Mouse (Mus musculus) limb, embryonic 10.5 days (tissue): ENCODE results near the gene Endou. TPM values are rescaled to one million over a fixed set of nuclear protein-coding genes. Genes with fewer than 3 reads are reported as not detected.

ENCODE experiments used
- DNase-seq: peaks from one replicate; pipeline ENCODE4 v3.0.0-alpha.2; 2017; ENCODE audit warnings: low spot score
- H3K27ac ChIP-seq: fragments of 300-500 bp; sonication (generic); 2 replicates; pipeline ENCODE4 v1.5.1; 2016; ENCODE audit warnings: mild to moderate bottlenecking
- H3K27me3 ChIP-seq: fragments of 300-500 bp; sonication (generic); 2 replicates; pipeline ENCODE4 v1.6.1; 2016; ENCODE audit warnings: low read depth, mild to moderate bottlenecking; ENCODE audit not compliant: poor library complexity, severe bottlenecking
- H3K36me3 ChIP-seq: fragments of 300-500 bp; sonication (generic); 2 replicates; pipeline ENCODE4 v1.6.1; 2016; ENCODE audit warnings: mild to moderate bottlenecking, moderate library complexity
- H3K4me1 ChIP-seq: fragments of 300-500 bp; sonication (generic); 2 replicates; pipeline ENCODE4 v1.6.1; 2016
- H3K4me3 ChIP-seq: fragments of 300-500 bp; sonication (generic); 2 replicates; pipeline ENCODE4 v1.5.1; 2016; ENCODE audit warnings: mild to moderate bottlenecking, moderate library complexity
- H3K9me3 ChIP-seq: fragments of 300-500 bp; sonication (generic); replicated peaks from 2 replicates; pipeline ENCODE4 v1.6.1; 2016; ENCODE audit warnings: mild to moderate bottlenecking
- WGBS: fragments of 180-500 bp; shearing (Covaris S2); methylation state at CpG from one replicate; pipeline ENCODE4 v1.1.7; 2016; 5-methylcytosine and 5-hydroxymethylcytosine counted together
- polyA plus RNA-seq: library from polyadenylated mRNA; unstranded; fragments of >200 nt; fragmentation: Nextera tagmentation; extraction: Ambion mirVana; gene quantifications from 2 replicates; pipeline ENCODE4 v1.2.1, GENCODE M21; 2016

Endou gene
- polyA plus RNA-seq, 1 experiment from 2014 or later, result 0.26 TPM

DNA sequence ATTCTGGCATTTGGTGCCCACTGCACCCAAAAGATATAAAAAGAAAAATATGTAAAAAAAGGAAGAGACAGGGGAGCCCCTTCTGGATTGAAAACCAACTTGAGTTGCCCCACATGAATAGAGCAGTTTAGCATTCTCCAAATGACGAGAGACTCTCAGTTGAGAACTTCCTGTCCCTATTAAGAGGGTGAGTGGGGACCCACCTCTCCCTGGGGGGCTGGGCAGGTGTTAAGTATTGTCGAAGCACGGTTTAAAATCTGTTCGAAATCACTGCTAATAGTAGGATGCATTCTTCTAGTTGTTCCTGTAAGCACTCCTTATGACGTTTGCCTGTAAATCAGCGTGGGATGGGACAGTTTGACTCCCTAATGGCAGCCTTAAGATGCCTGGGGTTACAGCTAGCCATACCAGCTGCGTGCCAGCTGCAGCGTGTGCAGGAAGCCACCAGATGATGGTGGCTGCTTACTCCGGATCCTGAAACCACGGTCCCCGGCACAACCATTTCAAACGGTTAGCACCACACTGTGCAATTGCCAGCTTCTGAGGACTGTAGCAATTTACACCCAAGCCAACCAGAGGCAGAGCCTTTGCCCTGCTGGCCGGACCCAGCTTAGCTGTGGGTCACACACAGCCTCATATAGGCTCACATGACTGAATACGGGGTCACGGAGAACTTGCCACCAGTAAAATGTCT is 10.0 kb downstream of the Endou start:
- Histone ChIP-seq H3K4me3 (no peak overlapping the region), H3K27me3 (no peaks in the 10 kb centered on the region), H3K4me1 (peaks cover 23% of the 10 kb centered on the region), H3K27ac (peak overlapping the region; percentile 51), H3K9me3 (no peaks in the 10 kb centered on the region), H3K36me3 (no peaks in the 10 kb centered on the region)
- DNase-seq, result no peak
- 75% methylated on average over 15 of the region's 15 CpGs for WGBS

DNA sequence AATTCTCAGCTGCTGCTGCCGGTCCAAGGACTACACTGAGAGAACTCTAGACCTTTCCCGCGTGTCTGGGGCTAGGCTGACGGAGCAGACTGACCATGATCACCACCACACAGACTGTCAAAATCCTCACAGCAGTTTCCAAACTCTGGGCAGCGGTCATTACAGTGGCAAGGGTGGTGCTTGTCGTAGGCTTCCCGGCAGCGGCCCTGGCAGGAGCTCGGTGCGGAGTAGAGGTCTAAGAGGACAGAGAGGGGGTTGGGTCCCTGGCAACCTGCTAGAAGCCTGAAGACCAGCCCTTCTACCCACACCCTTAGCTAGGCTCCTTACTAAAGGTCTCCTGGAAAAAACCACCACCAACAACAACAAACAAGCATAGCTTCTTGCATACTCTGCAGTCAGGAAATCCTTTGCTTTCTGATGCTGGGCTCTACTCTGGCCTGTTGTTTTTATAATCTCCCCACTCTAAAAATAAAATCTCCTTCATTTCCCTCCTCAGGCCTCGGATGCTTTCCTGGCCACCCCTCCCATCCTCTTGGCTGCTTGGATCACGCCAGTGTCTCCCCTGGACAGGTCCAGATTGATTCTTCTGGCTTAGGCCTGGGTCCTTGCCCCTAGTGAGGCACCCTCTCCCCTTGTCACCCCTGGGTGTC is 11.0 kb downstream of the Endou start:
- H3K36me3 ChIP-seq, result no peaks in the 10 kb centered on the region
- 84% methylated on average over 12 of the region's 12 CpGs for WGBS
- H3K4me1 ChIP-seq, result peaks cover 23% of the 10 kb centered on the region
- peak overlapping the region; percentile 46; the same call in 1 of the 2 replicates for H3K27ac ChIP-seq
- H3K27me3 ChIP-seq, result no peaks in the 10 kb centered on the region
- no peaks in the 10 kb centered on the region for H3K9me3 ChIP-seq
- DNase-seq, result no peak
- H3K4me3 ChIP-seq, result no peak overlapping the region

- no peaks in the 10 kb centered on the region for H3K27me3 ChIP-seq
- no peak for DNase-seq
- no peak overlapping the region for H3K4me3 ChIP-seq
- peaks cover 23% of the 10 kb centered on the region for H3K4me1 ChIP-seq
- no peaks in the 10 kb centered on the region for H3K9me3 ChIP-seq
- no peaks in the 10 kb centered on the region for H3K36me3 ChIP-seq
- H3K27ac ChIP-seq, result 0 out of 2 replicates have a peak overlapping the region, but pooled peaks have one; percentile 46
- WGBS, result 91% methylated on average over 12 of the region's 12 CpGs
These were observed 11.6 kb downstream of the Endou start for GRCm38 (mm10) chr15:97719494-97719893.

DNA sequence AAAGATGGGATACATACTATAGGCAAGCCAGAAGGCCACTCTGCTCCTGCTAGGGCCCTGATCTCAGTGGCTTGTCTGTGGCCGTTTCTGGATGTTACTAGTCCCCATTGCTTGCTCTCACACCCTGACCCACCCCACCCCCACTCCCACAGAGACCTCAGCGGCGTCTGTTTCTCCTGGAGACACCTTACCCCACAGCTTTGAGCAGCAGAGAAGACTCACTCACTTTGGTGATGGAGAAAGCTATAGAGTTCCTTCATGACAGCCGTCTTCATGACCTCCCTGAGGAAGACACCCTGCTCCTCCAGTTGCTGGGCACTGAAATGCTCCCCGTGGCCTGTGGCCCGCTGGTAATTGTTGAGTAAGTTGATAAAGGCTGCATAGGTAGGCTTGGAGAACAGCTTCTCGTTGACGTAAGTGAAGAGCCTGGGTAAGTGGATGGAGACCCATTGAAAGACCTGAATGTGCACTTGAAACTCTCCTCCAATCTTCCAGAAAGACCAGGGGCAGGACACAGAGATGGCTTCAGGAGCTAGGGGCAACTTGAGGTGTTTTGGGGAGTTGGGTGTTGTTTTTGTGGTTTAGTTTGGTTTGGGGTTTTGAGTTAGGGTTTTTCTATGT is 12.5 kb downstream of the Endou start:
- H3K9me3 ChIP-seq, result no peaks in the 10 kb centered on the region
- H3K4me1 ChIP-seq, result peaks cover 23% of the 10 kb centered on the region
- no peaks in the 10 kb centered on the region for H3K27me3 ChIP-seq
- H3K36me3 ChIP-seq, result no peaks in the 10 kb centered on the region
- 87% methylated on average over 8 of the region's 8 CpGs for WGBS
- peak overlapping the region; percentile 59 for H3K27ac ChIP-seq
- no peak overlapping the region for H3K4me3 ChIP-seq
- DNase-seq, result no peak

- H3K4me1 ChIP-seq, result peaks cover 28% of the 10 kb centered on the region
- no peaks in the 10 kb centered on the region for H3K9me3 ChIP-seq
- H3K27me3 ChIP-seq, result no peaks in the 10 kb centered on the region
- H3K36me3 ChIP-seq, result no peaks in the 10 kb centered on the region
- peak overlapping the region; percentile 59; the same call in 1 of the 2 replicates for H3K27ac ChIP-seq
- 34% methylated on average over 12 of the region's 12 CpGs for WGBS
- H3K4me3 ChIP-seq, result no peak overlapping the region
- peak; percentile 77 for DNase-seq
These were observed 13.1 kb downstream of the Endou start for GRCm38 (mm10) chr15:97717861-97718534.

DNA sequence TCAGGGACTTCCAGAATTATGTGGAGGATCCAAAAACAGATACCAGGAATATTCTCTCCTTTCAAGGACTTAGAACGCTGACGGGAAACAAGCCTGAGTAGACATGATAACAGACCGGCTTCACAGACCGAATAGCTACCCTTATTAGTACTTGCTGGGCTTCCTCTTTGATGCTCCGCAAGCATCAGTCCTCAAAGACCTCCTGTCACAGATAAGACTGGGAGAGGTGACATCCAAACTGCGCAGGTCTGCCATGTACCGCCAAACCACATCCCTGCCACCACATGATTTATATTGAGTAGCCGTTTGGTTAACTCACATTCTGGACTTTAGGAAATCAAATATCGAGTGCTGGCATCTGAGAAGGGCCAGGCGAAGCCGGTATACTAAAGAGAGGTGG is 14.4 kb downstream of the Endou start:
- Histone ChIP-seq H3K27me3 (no peaks in the 10 kb centered on the region), H3K36me3 (no peaks in the 10 kb centered on the region), H3K4me3 (no peak overlapping the region), H3K27ac (no peak overlapping the region), H3K4me1 (peaks cover 27% of the 10 kb centered on the region), H3K9me3 (no peaks in the 10 kb centered on the region)
- no peak for DNase-seq
- WGBS, result 88% methylated on average over 11 of the region's 11 CpGs

- Histone ChIP-seq H3K4me3 (no peak overlapping the region), H3K27ac (no peak overlapping the region), H3K36me3 (no peaks in the 10 kb centered on the region), H3K9me3 (no peaks in the 10 kb centered on the region), H3K27me3 (no peaks in the 10 kb centered on the region), H3K4me1 (peaks cover 23% of the 10 kb centered on the region)
- WGBS, result 91% methylated on average over 1 of the region's 1 CpGs
- DNase-seq, result no peak
These were observed 15.4 kb downstream of the Endou start for GRCm38 (mm10) chr15:97715734-97716133.

- Histone ChIP-seq H3K27me3 (no peaks in the 10 kb centered on the region), H3K36me3 (no peaks in the 10 kb centered on the region), H3K27ac (no peak overlapping the region), H3K4me3 (no peak overlapping the region), H3K4me1 (peaks cover 21% of the 10 kb centered on the region), H3K9me3 (no peaks in the 10 kb centered on the region)
- 93% methylated on average over 8 of the region's 8 CpGs for WGBS
- DNase-seq, result no peak
These were observed 16.1 kb downstream of the Endou start for GRCm38 (mm10) chr15:97715083-97715482.

DNA sequence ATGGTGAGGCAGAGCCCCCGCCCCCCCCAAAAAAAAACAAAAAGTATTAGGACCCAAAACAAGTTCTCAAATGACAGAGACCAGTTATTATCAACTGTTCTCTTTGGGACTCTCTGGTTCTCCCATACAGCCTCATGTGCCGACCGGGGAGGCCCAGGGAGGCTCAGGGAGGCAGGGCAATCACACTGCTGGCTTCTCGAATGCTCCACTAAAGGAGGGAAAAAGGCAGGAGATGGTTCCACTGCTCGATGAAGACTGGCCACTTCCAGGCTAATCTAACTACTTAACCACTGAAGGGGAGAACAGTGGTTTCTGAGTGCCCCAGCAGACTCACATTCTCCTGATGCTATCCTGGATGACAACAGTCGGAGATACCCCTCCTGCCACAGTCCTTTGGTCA is 18.6 kb downstream of the Endou start:
- Histone ChIP-seq H3K4me3 (no peak overlapping the region), H3K4me1 (peaks cover 15% of the 10 kb centered on the region), H3K27ac (no peak overlapping the region), H3K9me3 (no peaks in the 10 kb centered on the region), H3K27me3 (no peaks in the 10 kb centered on the region), H3K36me3 (no peaks in the 10 kb centered on the region)
- WGBS, result 76% methylated on average over 6 of the region's 6 CpGs
- no peak for DNase-seq

DNA sequence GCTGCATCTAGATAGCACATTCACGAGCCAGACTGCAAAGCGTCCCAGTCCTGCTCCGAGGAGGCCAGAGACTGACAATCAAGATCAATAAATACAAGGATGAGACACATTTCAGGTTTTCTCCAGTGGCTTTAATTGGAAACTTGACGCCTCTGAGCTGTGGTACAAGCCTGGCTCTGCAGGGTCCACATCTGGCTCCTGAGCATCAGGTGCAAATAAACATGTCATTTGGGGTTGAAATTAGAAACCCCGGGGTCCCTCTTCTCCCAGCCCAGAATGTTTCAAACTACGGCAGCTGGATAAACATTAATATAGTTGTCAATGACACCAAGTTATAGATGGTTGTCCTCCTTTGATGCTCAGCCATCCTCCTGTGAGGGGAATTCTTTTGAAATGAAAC is 20.2 kb downstream of the Endou start:
- whole genome bisulfite sequencing, result 56% methylated on average over 6 of the region's 6 CpGs
- Histone ChIP-seq H3K4me1 (peaks cover 15% of the 10 kb centered on the region), H3K27me3 (no peaks in the 10 kb centered on the region), H3K27ac (no peak overlapping the region), H3K9me3 (no peaks in the 10 kb centered on the region), H3K4me3 (no peak overlapping the region), H3K36me3 (no peaks in the 10 kb centered on the region)
- DNase-seq, result no peak

- H3K9me3 ChIP-seq, result no peaks in the 10 kb centered on the region
- peaks cover 13% of the 10 kb centered on the region for H3K4me1 ChIP-seq
- peak within 1 kb of the TSS; percentile 92 for H3K27ac ChIP-seq
- no peaks in the 10 kb centered on the region for H3K27me3 ChIP-seq
- under 1% methylated on average over 71 of the region's 71 CpGs for WGBS
- DNase-seq, result peak; percentile 91
- H3K4me3 ChIP-seq, result peak within 1 kb of the TSS; percentile 97
- peaks cover 33% of the 10 kb centered on the region for H3K36me3 ChIP-seq
These were observed 25.7 kb downstream of the Endou start, which contains the start of gene Rpap3 for GRCm38 (mm10) chr15:97705211-97706050. Rpap3 (minus strand) TSS chr15:97705825.

GRCm38 (mm10) chr15:97696616-97697015 is 34.5 kb downstream of the Endou start:
- no peak overlapping the region for H3K4me3 ChIP-seq
- WGBS, result 91% methylated on average over 10 of the region's 10 CpGs
- H3K27ac ChIP-seq, result no peak overlapping the region
- H3K4me1 ChIP-seq, result no peaks in the 10 kb centered on the region
- H3K9me3 ChIP-seq, result no peaks in the 10 kb centered on the region
- no peaks in the 10 kb centered on the region for H3K27me3 ChIP-seq
- no peak for DNase-seq
- peaks cover 100% of the 10 kb centered on the region for H3K36me3 ChIP-seq
